Mouse (Mus musculus): ENCODE results near the gene Ilvbl.

Gene Ilvbl

GRCm38 (mm10) chr10:78574250-78575104 lies at the start of gene Ilvbl:
Gene Ilvbl, plus strand, starts transcription at chr10:78574346.
- peak; percentile 98 for DNase-seq (ENCODE audit: low read depth, low spot score)

DNA sequence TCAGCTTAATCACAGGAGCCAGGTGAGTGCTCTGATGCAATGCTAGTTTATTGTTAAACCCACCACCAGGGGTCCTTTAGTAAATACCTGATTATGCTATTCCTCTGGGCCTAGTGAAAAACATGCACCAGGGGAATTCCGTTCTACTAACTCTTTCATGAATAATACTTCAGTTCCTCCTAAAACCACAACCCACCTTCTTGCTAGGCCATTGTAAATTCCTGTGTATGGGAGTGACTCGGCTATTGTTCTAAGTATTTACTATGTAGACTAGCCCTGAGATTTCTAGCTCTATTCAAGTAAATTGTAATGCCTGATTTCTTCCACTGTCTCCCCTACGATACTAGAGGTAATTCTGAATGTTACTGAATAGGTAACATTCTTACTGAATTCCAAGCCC lies 49.1 kb upstream of the Ilvbl start:
- peak; percentile 28 for DNase-seq (ENCODE audit: low read depth, low spot score)

DNA sequence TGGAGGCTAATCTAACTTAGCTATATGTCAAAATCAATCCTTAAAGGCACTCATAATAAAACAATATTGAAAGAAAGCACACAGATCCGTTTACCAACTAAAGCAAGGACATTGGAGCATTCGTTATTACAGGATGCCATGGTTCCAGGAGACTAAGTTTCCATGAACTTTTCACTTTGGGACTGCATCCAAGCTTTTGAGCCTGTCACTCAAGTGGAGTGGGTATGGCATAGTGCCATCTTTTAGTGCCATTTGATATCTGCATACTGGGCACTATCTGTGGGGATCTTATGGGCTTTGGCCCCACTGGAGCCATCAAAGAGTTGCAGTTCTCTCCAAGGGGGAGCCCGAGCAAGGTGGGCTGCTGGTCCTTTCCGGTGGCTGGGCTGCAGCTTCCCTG lies 48.6 kb upstream of the Ilvbl start:
- peak; percentile 20 for DNase-seq (ENCODE audit: low read depth, low spot score)

DNA sequence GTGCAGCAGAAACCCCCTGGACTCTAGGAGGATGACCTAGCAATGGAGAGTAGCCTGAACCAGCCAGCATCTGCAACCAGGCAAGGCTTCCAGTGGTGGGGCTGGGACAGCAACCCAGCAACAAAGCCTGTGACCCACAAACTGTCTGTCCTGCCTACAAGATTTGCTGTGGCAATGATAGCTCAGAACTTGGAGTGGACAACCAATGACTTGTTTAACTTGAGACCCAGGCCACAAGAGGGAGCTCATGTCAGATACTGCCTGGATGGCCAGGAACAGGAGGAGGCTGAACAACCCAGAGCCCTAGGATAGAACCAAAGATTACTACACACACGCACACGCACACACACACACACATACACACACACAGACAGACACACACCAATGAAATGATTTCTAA lies 33.2 kb upstream of the Ilvbl start:
- DNase-seq (ENCODE audit: low read depth, low spot score) = peak; percentile 70

DNA sequence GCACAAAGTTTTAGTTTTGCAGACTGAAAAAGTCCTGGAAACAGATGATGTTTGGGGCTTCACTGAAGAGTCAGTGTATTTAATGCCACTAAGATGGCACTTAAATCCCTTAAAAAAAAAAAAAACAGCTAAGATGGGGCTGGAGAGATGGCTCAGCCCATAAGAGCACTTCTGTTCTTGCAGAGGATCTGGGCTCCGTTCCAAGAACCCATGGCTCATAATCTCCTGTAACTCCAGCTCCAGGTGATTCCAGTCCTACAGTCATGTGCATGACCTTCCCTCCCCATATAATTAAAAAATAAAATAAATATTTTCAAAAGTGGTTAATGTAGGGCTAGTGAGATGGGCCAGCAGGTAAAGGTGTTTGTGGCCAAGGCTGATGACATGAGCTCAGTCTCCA lies 9.1 kb upstream of the Ilvbl start:
- DNase-seq (ENCODE audit: low read depth, low spot score) = peak; percentile 59

- DNase-seq (ENCODE audit: low read depth, low spot score) = peak; percentile 62
These were observed 5.0 kb upstream of the Ilvbl start for GRCm38 (mm10) chr10:78569191-78569590.

DNA sequence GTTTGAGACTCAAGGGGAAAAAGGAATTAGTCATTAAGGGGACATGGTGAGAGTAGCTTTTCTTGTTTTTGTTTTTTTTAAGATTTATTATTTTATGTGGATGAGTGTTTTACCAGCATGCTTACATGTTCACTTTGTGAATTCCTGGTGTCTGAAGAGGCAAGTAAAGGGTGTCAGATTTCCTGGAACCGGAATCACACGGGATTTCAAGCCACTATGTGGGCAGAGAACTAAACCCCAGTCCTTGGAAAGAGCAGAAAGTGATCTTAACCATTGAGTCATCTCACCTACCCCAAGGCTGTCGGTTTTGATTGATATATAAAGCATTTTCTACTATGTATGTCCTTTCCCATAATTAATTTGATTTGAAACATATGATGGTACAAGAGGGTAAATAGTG lies 4.5 kb upstream of the Ilvbl start:
- peak; percentile 83 for DNase-seq (ENCODE audit: low read depth, low spot score)

- peak; percentile 54 for DNase-seq (ENCODE audit: low read depth, low spot score)
These were observed 3.7 kb upstream of the Ilvbl start for GRCm38 (mm10) chr10:78570416-78570815.

DNA sequence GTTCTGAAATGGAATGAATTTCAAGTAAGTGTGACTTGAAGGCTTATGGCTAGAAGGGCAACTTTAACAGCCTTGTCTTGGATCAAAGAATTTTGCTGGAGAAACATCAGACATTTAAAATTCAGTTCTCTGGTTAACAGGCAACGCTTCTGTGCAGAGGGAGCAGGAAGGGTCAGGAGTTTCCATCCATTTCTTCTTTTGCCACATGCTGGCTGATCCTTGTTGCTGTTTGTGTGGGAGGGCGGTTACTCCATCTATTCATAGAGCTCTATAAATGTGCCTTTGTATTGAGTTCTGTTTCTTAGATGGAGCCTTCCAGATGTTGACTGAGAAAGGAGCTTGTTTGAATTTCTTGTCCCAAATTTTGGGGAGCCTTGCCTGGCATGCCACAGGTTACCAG lies 3.2 kb upstream of the Ilvbl start:
- peak; percentile 52 for DNase-seq (ENCODE audit: low read depth, low spot score)

DNA sequence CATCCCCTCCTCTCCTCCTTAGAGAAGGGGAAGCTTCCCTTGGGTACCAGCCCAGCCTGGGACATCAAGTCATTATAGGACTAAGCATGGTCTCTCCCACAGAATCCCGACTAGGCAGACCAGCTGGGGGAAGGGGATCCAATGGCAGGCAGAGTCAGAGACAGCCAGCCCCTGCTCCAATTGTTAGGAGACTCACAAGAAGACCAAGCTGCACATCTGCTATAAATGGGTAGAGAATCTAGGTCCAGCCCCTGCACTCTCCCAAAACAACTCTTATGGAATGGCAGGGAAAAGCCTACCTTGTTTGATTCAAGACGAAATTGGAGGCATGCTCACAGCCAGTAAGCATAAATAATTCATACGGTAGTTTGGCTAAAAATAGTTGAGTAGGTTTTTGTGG lies 920 bp upstream of the Ilvbl start:
- DNase-seq (ENCODE audit: low read depth, low spot score) = no peak

DNA sequence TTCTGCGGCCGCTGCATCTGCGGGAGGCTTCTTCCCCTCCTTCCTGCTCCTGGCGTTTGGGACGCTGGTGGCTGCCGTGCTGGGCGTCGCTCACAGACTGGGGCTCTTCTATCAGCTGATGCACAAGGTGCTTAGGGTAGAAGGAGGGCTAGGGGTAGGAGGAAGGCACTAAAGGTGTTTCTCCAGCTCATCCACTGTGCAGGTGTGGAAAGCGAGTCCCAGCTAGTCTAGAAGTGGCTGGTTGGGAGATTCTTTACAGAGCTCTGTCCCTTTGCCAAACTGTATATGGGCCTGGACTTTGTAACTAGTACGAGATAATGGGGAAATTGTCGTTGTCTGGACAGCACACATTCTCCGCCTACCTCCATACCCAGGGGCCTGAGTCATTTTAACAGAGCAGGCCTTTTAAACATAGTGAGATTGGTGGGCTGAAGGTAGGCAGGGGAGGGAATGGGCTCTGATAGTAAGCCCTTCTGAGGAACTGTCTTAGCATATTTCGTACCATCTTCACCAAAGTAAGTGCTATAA lies 1.0 kb downstream of the Ilvbl start:
- DNase-seq (ENCODE audit: low read depth, low spot score) = peak; percentile 74

DNA sequence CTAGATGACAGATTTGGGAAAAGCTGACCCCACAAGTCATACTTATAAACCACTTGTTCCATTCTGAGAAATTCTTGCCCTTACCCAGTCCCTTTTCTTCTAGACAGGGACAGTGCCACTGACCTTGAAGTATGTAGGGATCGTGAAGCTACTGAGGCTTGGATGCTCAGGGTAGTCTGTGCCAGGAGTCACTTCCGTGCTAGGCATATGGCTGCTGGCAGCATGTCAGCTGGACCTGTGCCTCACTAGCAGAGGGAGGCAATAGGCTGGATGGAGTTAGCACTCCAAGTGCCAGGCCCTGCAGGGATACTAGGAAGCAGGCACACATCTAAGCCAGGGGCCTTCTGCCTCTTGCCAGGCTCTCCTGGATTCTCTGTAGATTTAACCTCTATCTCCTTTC lies 1.5 kb downstream of the Ilvbl start:
- peak; percentile 93 for DNase-seq (ENCODE audit: low read depth, low spot score)

DNA sequence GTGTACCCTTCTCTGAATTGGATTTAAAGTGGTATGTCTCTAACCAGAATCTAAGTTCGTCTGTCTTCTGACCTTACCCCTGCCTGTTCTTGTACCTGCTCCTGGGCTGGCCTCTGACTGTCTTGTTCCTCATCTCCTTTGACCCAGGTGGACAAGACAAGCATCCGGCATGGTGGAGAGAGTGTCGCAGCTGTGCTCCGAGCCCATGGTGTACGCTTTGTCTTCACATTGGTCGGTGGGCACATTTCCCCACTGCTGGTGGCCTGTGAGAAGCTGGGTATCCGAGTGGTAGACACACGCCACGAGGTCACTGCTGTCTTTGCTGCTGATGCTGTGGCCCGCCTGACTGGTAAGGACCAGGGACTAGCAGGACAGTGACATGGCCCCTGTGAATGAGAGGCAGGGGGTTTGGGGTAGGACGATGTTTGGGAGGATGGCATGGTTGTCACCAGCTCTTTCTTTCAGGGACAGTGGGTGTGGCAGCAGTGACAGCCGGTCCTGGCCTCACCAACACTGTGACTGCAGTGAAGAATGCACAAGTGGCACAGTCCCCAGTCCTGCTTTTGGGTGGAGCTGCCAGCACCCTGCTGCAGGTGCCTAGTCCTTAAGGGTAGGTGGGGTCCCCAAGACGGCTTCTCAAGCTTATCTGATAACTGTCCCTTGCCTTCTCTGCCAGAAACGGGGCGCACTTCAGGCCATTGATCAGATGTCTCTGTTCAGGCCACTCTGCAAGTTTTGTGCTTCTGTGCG lies 2.5 kb downstream of the Ilvbl start:
- no peak for DNase-seq (ENCODE audit: low read depth, low spot score)

DNA sequence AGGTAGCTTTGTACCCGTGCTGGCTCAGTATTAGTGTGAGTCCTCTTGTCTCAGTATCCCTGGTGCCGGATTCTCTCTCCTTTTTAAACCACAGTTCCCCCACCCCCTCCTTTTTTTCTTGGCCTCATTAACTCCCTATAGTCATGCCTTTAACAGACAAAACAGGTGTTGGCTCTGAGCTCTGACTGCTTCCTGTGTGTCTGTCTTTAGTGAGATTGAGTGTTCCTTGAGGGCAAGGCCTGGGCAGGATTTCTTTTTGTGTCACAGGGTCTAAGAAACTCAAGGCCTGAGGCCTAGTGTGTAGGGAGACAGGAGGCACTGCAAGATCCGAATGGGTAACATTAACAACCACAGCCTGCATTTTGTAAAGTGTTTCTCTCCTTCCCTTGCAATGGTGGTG lies 4.1 kb downstream of the Ilvbl start:
- no peak for DNase-seq (ENCODE audit: low read depth, low spot score)

- DNase-seq (ENCODE audit: low read depth, low spot score) = no peak
These were observed 7.0 kb downstream of the Ilvbl start for GRCm38 (mm10) chr10:78581121-78581520.

- no peak for DNase-seq (ENCODE audit: low read depth, low spot score)
These were observed 9.2 kb downstream of the Ilvbl start for GRCm38 (mm10) chr10:78583347-78583746.

- DNase-seq (ENCODE audit: low read depth, low spot score) = no peak
These were observed 9.8 kb downstream of the Ilvbl start for GRCm38 (mm10) chr10:78583939-78584338.

DNA sequence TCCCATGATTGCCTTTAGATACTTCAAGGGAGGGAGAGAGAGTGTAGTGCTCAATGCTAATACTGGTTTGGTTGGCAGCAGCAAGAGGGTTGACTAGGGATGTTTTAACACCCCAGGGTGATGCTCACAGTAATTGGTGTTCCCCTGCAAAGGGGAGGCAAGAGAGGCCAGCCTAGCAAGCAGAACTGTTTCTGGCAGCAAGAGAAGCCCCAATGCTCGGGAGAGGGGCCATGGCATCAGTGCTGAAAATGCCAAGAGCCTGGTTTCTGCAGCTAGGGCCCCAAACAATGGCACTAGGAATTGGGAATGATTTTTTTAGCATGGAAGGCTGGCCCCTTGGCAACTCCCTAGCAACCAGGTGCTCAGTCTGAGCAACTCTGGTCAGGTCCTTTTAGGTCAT lies 10.8 kb downstream of the Ilvbl start:
- no peak for DNase-seq (ENCODE audit: low read depth, low spot score)

- DNase-seq (ENCODE audit: low read depth, low spot score) = no peak
These were observed 11.5 kb downstream of the Ilvbl start for GRCm38 (mm10) chr10:78585606-78586005.

DNA sequence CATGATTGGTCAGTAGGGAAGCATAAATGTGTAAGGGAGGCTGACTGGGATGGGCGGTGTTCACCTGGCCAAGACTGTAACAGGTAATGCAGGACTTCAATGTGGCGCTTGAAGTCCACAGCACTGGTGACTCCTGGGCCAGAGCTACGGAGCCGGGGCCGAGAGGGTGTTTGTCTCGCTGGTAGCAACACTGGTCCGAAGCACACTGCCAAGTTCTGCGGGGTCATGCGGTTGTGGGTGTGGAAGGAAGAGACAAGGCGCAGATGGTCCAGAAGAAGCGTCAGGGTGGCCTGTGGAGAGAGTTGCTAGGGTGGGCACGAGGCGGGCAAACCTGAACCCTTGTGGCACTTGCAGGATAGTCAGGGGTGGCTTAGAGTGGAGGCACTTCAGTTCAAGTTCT lies 11.9 kb downstream of the Ilvbl start:
- no peak for DNase-seq (ENCODE audit: low read depth, low spot score)

- no peak for DNase-seq (ENCODE audit: low read depth, low spot score)
These were observed 15.1 kb downstream of the Ilvbl start for GRCm38 (mm10) chr10:78589291-78589690.

- no peak for DNase-seq (ENCODE audit: low read depth, low spot score)
These were observed 15.8 kb downstream of the Ilvbl start for GRCm38 (mm10) chr10:78589901-78590300.

GRCm38 (mm10) chr10:78590744-78591143 lies 16.6 kb downstream of the Ilvbl start:
- DNase-seq (ENCODE audit: low read depth, low spot score) = peak; percentile 74

All from 3T3-L1 (cell line).